Mouse (Mus musculus): Measurements from ENCODE around the gene Akap9.
"Not testable (repeated sequence)": the region's sequence is repeated elsewhere in the genome, so short reads cannot be mapped to it uniquely, and the experiment has no call there.

DNA sequence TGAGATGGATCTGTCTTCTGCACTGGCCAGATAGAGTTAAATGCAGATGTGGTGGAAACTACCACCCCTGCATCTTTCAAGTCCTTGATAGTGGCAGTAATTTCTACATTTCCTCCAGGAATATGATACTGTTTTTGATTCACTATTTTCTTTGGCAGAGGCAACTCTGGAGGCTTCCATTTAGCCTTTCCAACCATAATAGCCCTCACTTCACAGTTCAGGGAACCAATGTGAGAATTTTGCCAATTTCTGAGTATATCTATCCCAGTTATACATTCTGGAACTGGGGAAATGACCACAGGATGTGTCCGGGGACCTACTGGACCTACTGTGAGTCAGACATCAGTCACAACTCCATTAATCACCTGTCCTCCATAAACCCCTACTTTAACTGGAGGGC is 89.8 kb downstream of the Akap9 start:
- not testable (repeated sequence) for TF ChIP-seq POLR2A (IDR thresholded peaks at IDR 0.05; ENCODE audit: control insufficient read depth, extremely low read depth, insufficient read depth, low read length, poor library complexity); CTCF (IDR thresholded peaks at IDR 0.05; ENCODE audit: borderline replicate concordance, control insufficient read depth, extremely low read depth, insufficient read depth, low read length, poor library complexity)
